Mouse (Mus musculus) bone marrow macrophage, adult 2 months (primary cell): ENCODE data around the gene Ifna13.

Experiments used
- CTCF ChIP-seq: IDR thresholded peaks from 2 replicates; pipeline ENCODE4 v1.5.1; 2012; ENCODE audit warnings: low read depth, mild to moderate bottlenecking, low read length, moderate library complexity
- POLR2A ChIP-seq: IDR thresholded peaks from 2 replicates; pipeline ENCODE4 v1.6.1; 2012; ENCODE audit warnings: mild to moderate bottlenecking, low read depth, low read length, borderline replicate concordance

- no peak for TF ChIP-seq CTCF
- no peak for TF ChIP-seq POLR2A
Measured at GRCm38 (mm10) chr4:88640704-88641076, 3.6 kb downstream of the Ifna13 start.
